Comparison of ENCODE assay signal across 15 mouse cellular contexts in genomic region chr4:86335861-86336415, GRCm38 (mm10).
DNase-seq lines count a peak whose midpoint lies in the region; ATAC-seq lines count a peak whose summit lies in the region.
"Had no signal": no experiment of that assay in that cellular context is flagged by ENCODE, and none has a peak within 500 bp of the region (broad histone marks: within the 10 kb centered on the region; RNA-seq: fewer than 3 reads in every experiment).

No protein-coding gene starts in this region.

- peaks cover 11% of the 10 kb centered on the region for H3K4me1 ChIP-seq in intestine, embryonic 14.5 days (replicated peaks; ENCODE audit: control insufficient read depth, insufficient read depth, low read length)
- peaks cover 11% of the 10 kb centered on the region; the same call in 1 of the 2 replicates for H3K4me1 ChIP-seq in intestine, embryonic 15.5 days (replicated peaks)
- no peaks in the 10 kb centered on the region; the same call in 1 of the 2 replicates for H3K4me1 ChIP-seq in embryonic facial prominence, embryonic 14.5 days (ENCODE audit: control insufficient read depth, insufficient read depth, low read length)
- H3K4me1 ChIP-seq: hindbrain, embryonic 10.5 days had no signal

- no peak overlapping the region for H3K9ac ChIP-seq in intestine, embryonic 14.5 days (ENCODE audit: low read length)
- no peak overlapping the region for H3K9ac ChIP-seq in intestine, embryonic 15.5 days
- no peak overlapping the region for H3K9ac ChIP-seq in embryonic facial prominence, embryonic 14.5 days (ENCODE audit: low read depth, low read length)

- H3K4me2 ChIP-seq in intestine, embryonic 14.5 days (ENCODE audit: low read length), result no peak overlapping the region
- H3K4me2 ChIP-seq in intestine, embryonic 15.5 days (replicated peaks), result no peak overlapping the region
- H3K4me2 ChIP-seq in embryonic facial prominence, embryonic 14.5 days (ENCODE audit: low read depth, low read length), result no peak overlapping the region
- H3K4me2 ChIP-seq: heart, embryonic 11.5 days had no signal

- WGBS in intestine, embryonic 14.5 days, result 29% methylated on average over 10 of the region's 10 CpGs
- 29% methylated on average over 10 of the region's 10 CpGs for WGBS in intestine, embryonic 15.5 days
- 27% methylated on average over 10 of the region's 10 CpGs for WGBS in embryonic facial prominence, embryonic 14.5 days

- H3K9me3 ChIP-seq in intestine, embryonic 14.5 days (ENCODE audit: control insufficient read depth, low read length), result no peaks in the 10 kb centered on the region
- no peaks in the 10 kb centered on the region for H3K9me3 ChIP-seq in intestine, embryonic 15.5 days
- no peaks in the 10 kb centered on the region for H3K9me3 ChIP-seq in embryonic facial prominence, embryonic 14.5 days (ENCODE audit: control insufficient read depth, low read length)
- H3K9me3 ChIP-seq: hindbrain, embryonic 10.5 days had no signal

- DNase-seq in intestine, embryonic 14.5 days (ENCODE audit: low spot score), result no peak
- DNase-seq in 3T3-L1 (ENCODE audit: low read depth, low spot score), result peak; percentile 3
- peak; percentile 58 for DNase-seq in embryonic facial prominence, embryonic 14.5 days (ENCODE audit: low spot score)
- DNase-seq in kidney, postnatal 14 days, result peak; percentile 41
- DNase-seq in thymus, postnatal 10 days (ENCODE audit: low spot score in 2 of 2), result no peak
- DNase-seq in cerebellum, postnatal 36 days, result no peak
- DNase-seq: cerebellum, postnatal 25 days; left cerebral cortex, postnatal 4 days; thymus, adult 18-20 months had no signal

- no peak overlapping the region for H3K4me3 ChIP-seq in intestine, embryonic 14.5 days (ENCODE audit: low read depth, low read length)
- H3K4me3 ChIP-seq in intestine, embryonic 15.5 days (replicated peaks), result no peak overlapping the region
- H3K4me3 ChIP-seq in embryonic facial prominence, embryonic 14.5 days (ENCODE audit: low read depth, low read length), result no peak overlapping the region
- H3K4me3 ChIP-seq: erythroblast, embryonic 14.5 days; hindbrain, embryonic 10.5 days had no signal

- no peaks in the 10 kb centered on the region for H3K36me3 ChIP-seq in intestine, embryonic 14.5 days (ENCODE audit: control insufficient read depth, insufficient read depth, low read length)
- no peaks in the 10 kb centered on the region for H3K36me3 ChIP-seq in intestine, embryonic 15.5 days
- no peaks in the 10 kb centered on the region for H3K36me3 ChIP-seq in embryonic facial prominence, embryonic 14.5 days (ENCODE audit: control insufficient read depth, insufficient read depth, low read length)
- H3K36me3 ChIP-seq: hindbrain, embryonic 10.5 days had no signal

- ATAC-seq in intestine, embryonic 14.5 days (replicated peaks; ENCODE audit: low FRiP score, low TSS enrichment, low read depth), result no peak
- ATAC-seq in intestine, embryonic 15.5 days, result no peak
- ATAC-seq in embryonic facial prominence, embryonic 14.5 days (ENCODE audit: low read depth), result 0 out of 2 replicates have a peak, but pooled peaks have one; percentile 33
- ATAC-seq: activated CD4-positive, CD25-positive, alpha-beta regulatory T cell, adult 4 months; intestine, postnatal 0 days had no signal

- H3K27ac ChIP-seq in intestine, embryonic 14.5 days (ENCODE audit: low read depth), result 0 out of 2 replicates have a peak overlapping the region, but pooled peaks have one; percentile 1
- no peak overlapping the region for H3K27ac ChIP-seq in intestine, embryonic 15.5 days
- H3K27ac ChIP-seq in embryonic facial prominence, embryonic 14.5 days (replicated peaks; ENCODE audit: low read depth, low read length), result no peak overlapping the region
- H3K27ac ChIP-seq: hindbrain, embryonic 10.5 days had no signal

- H3K27me3 ChIP-seq in intestine, embryonic 14.5 days (replicated peaks; ENCODE audit: control insufficient read depth, insufficient read depth, low read length), result no peaks in the 10 kb centered on the region
- no peaks in the 10 kb centered on the region for H3K27me3 ChIP-seq in intestine, embryonic 15.5 days (replicated peaks)
- H3K27me3 ChIP-seq in embryonic facial prominence, embryonic 14.5 days (replicated peaks; ENCODE audit: control insufficient read depth, insufficient read depth, low read length), result no peaks in the 10 kb centered on the region

Comparison
In these comparisons a context has a peak if more than half of its experiments do, and no peak if none do; other contexts are left out.
1. DNase-seq: peak in 3T3-L1 (single experiment), embryonic facial prominence, embryonic 14.5 days (single experiment) and kidney, postnatal 14 days (single experiment); none in intestine, embryonic 14.5 days (single experiment), thymus, postnatal 10 days (0 of 2) and cerebellum, postnatal 36 days (0 of 2).